Mouse (Mus musculus): Measurements from ENCODE around the gene Flywch2.

Gene Flywch2

DNA sequence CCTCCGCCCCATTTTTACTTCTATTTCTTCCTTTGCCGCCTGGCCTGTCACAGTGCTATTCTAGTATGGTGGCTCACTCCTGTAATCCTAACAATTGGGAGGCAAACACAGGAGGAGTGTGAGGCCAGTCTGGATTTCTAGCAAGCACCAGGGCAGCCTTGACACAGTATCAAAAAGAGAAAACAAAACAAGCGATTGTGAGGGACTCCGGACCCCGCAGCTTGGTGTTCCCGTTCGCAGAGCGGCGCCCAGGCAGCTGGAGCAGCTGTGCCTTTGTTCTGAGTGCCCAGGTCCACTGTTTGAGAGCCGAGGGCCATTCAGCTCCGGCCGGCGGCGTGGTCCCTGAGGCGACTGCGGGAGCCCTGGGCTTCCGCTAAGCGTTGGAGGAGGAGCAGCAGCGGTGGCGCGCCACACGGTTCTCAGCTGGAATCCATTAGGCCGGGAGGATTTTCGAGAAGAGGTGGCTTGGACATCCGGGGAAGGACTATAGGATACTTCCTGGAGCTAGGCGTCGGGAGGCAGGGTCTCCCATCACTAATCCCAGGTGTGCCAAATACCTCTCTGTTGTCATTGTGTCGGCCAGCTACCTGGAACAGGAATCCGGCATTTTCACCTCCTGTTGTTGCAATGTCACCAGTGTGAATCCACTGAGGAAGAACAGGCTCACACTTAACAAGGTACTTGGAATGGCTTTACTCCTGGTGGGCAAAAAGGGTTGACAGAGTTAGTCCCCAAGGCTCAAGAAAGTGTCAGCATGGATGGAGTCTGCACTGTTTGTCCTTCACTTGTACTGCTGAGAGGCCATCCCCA lies 4.6 kb upstream of the Flywch2 start, which contains the start of gene Srrm2:
Srrm2 (plus strand) TSS at position 264 of the 810 bp plus-strand sequence.
- CTCF ChIA-PET = no interaction called here

DNA sequence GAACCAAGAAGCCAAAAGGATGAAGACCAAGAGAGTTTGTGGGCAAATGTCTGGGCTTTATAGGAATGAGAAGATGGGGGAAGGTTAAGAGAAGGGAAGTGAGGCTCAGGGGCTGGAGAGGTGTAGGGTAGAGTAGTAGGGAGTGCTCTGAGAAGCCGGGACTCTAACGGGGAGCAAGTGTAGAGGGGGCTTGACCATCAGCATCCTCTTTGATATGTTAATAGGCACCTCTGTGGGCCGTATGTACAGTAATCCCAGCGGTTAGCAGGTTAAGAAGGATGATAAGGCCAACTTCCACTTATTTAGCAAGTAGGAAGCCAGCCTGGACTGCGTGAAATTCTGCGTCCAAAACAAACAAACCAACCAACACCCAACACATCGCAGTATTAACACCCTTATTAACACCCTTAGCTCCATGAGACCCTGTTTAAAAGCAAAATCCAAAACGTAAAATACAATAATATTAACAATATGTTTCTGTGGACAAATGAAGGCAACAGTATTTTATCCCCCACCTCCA lies 3.9 kb upstream of the Flywch2 start:
- CTCF ChIA-PET = no interaction called here

DNA sequence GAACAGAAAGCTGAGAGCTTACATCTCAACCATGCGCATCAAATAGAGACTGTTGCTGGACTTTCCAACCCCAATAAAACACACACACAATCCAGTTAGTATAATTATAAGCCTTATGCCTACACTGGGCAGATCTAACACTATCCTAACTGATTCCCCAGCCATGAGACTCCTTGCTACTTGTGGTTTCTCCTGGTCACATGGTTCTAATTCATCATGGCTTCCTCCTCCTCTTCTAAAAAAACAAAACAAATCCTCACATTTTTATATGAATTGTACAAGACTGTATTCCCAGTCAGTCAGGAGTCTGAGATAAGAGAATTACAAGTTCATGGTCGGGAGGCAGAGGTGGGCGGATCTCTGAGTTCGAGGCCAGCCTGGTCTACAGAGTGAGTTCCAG lies 3.1 kb upstream of the Flywch2 start:
- CTCF ChIA-PET = no interaction called here

DNA sequence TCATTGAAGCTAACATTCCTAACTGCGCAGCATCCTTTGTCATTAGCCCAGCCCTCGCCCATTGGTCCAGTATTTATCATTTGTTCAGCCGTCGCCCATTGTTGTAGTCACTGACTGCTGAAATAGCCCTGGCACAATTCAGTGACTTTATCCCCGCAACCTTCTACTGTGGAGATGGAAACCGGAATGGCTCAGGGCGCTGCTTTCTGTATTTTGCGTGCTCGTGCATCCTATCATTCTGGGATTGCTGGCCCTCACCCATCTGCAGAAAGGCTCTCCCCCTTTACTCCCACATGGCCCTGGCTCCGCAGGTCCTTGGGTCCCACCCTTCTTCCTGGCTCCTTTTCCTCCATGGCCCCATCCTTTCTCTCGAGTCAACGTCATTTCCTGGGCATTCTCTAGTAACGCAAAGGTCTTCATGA lies 640 bp upstream of the Flywch2 start:
- CTCF ChIA-PET = no interaction called here

DNA sequence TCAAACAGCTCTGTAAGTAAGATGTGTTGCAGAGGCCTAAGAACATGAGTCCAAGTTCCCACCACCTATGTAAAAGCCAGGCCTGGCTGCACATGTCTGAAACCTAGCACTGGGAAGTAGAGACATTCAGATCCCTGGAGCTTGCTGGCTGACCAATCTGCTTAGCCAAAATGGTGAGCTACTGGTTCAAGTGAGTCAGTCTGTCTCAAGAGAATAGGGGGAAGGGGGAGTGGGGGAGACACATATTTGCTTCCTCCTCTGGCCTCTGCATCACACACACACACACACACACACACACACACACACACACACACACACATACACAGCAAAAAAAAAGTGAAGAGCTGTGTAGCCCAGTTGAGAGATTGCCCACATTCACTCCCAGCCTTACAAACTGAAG lies 2.5 kb downstream of the Flywch2 start:
- CTCF ChIA-PET = no interaction called here

DNA sequence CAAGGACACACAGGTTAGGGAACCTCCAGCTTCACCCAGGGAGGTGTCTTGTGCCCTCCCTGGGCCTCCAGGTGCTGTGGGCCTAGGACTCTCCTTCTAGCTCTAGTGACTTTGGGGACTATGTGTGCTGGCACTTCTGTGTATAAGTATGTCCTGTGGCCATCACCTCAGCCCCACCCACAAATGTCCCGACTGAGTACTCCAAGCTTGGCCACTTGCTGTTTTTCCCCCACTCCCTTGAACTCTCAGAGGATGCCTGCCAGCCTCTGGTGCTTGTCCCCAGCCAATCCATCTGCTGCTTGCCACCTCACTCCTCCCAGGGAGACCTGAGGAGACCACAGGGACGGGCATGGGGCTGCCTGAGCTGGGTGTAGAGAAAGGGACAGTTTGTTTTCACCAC lies 7.4 kb downstream of the Flywch2 start:
- CTCF ChIA-PET = no interaction called here

DNA sequence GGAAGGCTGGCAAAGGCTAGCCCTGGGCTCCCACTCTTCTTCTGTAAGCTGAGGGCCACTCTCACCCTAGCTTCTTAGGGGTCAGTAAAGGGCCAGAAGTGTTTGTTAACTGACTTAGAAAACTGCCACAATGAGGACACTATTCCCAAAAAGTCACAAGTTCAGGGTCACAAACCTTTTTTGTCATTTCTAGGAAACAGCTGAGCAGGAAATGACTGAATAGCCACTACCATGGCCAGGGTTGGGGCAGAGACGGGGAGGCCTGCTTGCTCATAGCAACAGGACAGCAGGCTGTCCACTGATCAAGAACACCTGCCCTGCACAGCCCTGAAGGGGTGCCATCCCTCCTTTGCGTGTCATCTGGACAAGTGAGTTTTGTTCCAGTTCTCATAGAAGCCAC lies 8.7 kb downstream of the Flywch2 start:
- CTCF ChIA-PET = no interaction called here

DNA sequence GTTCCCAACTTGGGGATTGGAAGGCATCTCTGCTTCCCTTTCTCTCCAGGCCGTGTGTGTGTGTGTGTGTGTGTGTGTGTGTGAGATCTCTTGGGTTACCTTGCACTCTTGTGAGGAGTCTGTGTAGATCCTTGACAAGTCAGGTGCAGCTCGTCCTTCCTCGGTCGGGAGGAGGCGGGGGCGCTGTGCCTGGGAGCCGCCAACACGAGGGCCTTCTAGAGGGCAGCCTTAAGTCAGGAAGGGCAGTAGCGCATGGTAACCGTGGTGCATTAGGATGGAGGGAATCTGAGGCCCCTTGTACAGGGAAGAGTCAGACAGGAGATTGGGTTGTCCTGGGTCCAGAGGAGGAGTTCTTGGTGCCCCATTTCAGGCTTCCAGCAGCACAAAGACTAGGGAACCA lies 9.7 kb downstream of the Flywch2 start:
- CTCF ChIA-PET = no interaction called here

DNA sequence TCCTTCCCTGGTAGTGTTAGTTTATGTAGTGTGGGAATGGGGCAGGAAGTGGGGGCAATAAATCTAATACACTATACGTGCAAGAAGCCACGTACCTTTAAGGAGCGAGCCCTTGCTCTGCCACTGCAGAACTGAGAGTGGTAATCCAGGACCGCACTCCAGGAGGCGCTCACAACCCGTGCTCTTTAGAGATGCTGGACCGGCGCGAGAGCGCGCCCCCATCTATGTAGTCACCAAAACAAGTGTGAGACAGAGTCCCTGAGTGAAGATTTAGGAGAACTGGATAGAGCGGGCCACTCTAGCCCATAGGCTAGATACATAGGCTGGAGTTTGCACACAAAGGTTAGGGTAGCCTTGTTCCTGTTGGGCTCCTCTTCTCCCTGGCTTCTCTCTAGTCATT lies 11.8 kb downstream of the Flywch2 start:
- CTCF ChIA-PET = interaction anchor here (1.0 to 1.4 kb wide), 3 partner anchors 56 to 68 kb away, joined by 3 to 5 read pairs (median 4); no protein-coding TSS in a partner anchor

DNA sequence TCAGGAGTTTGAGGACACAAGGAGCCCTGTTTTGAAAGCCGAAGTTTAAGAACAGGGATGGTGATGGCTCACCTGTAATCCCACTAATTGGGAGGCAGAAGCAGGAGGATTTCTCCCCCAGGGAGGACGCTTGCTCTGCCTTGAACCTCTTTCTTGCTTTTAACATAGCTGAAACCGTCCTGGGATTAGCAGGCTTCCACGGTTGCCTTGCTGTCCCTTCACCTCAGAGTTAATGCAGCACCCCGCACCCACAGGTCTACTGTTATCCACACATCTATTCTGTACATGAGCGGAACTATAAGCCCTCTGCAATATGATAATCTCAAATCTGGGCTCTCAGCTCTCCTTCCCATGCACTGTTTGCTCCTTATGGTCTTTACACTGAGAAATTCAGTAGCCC lies 12.2 kb downstream of the Flywch2 start:
- CTCF ChIA-PET = interaction anchor here (0.9 to 1.4 kb wide), 4 partner anchors 57 to 76 kb away, joined by 3 to 5 read pairs (median 4); no protein-coding TSS in a partner anchor

DNA sequence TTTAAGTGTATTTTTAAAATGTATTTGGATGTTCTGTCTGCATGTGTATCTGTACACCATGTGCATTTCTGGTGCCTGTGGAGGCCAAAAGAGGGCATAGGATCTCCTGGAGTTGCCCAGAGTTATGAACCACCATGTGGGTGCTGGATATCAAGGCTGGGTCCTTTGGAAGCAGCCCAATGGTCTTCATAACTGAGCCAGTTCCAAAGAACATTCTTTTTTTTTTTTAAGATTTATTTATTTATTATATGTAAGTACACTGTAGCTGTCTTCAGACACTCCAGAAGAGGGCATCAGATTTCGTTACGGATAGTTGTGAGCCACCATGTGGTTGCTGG lies 13.7 kb downstream of the Flywch2 start:
- CTCF ChIA-PET = interaction anchor here (0.8 kb wide), 1 partner anchor 24 kb away, joined by 3 read pairs; no protein-coding TSS in a partner anchor

DNA sequence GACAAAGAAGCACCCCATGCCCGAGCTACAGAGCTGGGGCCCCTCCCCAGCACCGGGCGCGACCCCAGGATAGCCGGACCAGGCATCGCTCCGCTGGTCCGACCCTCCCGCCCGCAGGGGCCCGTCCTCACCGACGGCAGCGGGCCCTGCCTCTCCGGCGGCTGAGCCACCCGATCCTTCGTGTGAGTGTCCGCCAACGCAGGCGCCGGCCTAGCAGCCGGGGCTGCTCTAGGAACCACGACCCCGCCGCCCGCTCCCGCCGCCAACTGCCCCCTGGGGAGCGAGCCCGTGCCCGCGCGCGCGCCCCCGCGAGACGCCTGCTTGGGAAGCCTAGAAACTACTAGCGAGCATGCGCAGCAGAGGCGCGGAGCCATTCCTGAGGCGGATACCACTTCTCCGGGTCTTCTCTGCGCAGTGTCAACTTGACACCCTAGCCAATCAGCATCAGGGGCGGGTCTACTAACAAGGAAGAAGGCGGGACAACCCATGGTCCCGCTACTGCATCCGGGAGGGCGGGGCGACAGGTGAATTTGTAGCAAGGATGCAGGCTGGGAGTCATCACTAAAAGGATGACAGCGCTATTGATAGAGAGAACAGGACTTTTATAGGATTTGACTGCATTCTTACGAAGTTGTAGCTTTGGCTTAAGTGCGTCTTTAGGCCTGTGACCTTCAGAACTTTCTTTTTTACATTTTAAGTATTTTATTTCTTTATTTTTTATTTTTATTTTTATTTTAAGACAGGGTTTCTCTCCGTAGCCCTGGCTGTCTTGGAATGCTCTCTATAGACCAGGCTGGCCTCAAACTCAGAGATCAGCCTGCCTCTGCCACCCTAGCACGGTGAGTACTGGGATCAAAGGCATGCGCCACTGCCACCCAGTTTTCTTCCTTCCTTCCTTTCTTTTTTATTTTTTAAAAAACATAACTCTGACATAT lies 14.3 kb downstream of the Flywch2 start, which contains the start of gene Flywch1:
Flywch1 (minus strand) TSS at position 319 of the 935 bp plus-strand sequence.
- CTCF ChIA-PET = interaction anchor here (1.2 kb wide), 1 partner anchor 32 kb away, joined by 3 read pairs; no protein-coding TSS in a partner anchor

DNA sequence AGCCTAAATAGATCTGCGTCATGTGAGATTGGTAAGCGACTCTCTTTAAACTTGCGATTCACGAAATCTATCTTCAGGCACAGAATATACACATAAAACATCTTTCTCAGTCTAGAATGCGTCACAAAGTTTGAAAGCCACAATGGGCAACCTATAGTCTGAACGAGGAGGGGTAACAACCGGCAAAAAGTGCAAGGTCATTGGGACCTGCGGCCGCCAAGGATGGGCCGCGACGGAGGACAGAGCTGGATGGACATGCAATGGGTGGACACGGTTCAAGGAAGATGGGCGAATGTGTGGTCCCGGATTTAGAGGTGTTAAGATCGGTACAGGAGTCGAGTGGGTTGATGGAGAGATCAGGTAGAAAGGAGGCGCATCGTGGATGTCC lies 15.0 kb downstream of the Flywch2 start:
- CTCF ChIA-PET = interaction anchor here (1.2 kb wide), 1 partner anchor 31 kb away, joined by 3 read pairs; no protein-coding TSS in a partner anchor

DNA sequence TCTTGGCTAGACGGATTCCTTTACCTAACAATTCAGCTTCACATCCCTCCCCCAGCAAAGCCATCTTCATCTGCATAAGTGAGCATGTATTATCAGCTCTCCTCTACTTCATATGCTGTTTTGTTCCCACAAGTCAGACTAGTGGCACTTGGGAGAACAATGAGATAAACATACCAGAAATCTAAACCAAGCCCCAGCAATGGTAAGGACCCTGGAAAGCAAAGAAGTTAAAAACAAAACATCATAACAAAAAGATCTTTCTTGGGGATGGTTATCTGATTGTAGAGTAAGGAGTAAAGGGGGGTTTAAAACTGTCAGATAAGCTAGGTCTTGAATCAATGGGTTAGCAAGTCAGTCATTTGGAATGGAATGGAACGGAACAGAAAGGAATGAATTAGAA lies 15.4 kb downstream of the Flywch2 start:
- CTCF ChIA-PET = interaction anchor here (0.7 to 1.2 kb wide), 2 partner anchors 28 to 31 kb away, joined by 3 read pairs; no protein-coding TSS in a partner anchor

DNA sequence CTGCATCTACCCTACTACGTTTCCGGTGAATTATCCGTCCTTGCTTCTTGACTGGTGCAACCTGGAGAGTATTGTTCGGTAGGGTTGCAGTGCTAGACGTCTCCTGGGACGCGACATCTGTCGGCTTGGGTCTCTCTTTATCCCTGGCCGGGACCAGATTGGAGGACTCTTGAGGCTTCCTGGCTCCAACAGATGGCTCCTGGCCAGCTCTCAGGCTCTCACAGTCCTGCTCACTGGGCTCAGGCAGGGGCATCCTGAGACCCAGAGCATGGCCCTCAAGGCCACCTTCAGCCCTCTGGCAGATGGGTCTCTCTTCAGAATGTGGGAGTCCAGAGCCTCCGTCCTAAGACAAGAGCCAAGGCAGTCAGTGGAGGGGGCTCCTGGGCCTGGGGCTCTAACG lies 22.9 kb downstream of the Flywch2 start:
- CTCF ChIA-PET = no interaction called here

DNA sequence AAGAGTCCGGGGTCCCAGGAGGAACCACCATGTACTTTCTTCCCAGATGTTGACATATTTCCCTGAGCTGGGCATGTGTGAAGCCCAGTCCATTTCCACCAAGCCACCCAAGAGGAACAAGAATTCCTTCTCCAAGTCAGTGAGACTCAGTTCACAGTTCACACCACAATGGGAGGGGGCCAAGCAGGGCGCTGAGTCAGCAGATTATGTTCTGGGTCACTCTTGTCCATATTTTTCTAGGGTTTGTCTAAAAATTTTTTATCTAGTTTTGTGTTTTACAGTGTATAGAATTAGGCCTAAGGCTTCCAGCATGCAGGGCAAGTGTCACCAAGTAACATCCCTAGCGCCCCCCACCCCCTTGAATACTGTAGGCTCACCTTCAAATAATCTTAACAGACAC lies 24.7 kb downstream of the Flywch2 start:
- CTCF ChIA-PET = no interaction called here

DNA sequence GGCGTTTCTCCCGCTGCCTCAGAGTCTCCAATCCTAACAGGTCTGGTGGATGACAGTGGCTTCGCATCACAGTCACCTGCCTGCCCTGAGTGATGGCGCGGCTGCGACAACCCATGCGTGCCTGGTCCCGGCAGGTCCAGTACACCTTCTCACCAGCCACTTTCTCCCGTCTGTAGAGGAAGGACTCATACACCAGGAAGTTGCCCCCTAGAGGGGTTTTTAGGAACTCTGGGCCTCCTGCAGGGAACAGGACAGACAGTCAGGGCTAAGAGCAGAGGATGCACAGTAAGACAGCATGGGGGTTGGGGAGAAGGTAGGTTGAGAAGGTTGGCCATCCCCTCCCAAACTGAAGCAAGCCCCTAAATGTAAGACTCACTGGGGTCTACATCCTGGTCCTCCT lies 25.6 kb downstream of the Flywch2 start:
- CTCF ChIA-PET = no interaction called here

DNA sequence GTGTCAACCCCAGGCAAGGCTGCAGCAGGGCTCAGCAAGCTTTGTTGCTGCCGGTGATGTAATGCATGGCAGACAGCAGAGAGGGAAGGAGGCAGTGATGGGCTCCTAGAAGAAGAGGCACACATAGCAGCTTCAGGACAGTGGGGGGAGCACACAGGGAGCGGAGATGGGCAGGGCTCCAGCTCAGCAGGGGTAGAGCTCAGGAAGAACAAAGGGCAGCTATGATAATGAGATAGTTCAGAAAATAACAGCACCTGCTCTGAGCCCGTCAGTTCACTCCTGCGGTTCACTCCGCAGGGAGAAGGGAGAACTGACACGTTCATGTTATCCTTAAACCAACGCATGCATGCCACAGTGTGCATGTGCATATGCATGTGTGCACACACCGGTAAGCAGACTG lies 27.1 kb downstream of the Flywch2 start:
- CTCF ChIA-PET = interaction anchor here (0.7 kb wide), 1 partner anchor 85 kb away, joined by 5 read pairs; the partner anchor contains the start of genes Prss32 and Prss41

DNA sequence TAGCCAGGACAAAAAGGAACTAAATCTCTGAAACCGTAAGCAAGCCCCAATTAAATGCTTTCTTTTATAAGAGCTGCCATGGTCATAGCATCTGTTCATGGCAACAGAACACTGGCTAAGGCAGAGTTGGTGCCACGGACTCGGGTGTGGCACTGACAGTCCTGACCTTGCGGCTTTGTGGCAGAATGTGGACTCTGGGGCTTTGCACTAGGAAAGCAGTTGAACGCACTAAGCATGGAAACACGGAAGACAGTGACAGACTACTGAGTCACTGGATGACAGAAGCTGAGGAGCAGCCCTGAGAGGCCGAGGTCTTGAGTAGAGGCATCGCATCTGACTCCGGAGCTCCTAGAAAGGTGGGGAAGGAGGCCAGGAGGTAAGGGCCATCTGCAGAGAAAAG lies 28.3 kb downstream of the Flywch2 start:
- CTCF ChIA-PET = no interaction called here

DNA sequence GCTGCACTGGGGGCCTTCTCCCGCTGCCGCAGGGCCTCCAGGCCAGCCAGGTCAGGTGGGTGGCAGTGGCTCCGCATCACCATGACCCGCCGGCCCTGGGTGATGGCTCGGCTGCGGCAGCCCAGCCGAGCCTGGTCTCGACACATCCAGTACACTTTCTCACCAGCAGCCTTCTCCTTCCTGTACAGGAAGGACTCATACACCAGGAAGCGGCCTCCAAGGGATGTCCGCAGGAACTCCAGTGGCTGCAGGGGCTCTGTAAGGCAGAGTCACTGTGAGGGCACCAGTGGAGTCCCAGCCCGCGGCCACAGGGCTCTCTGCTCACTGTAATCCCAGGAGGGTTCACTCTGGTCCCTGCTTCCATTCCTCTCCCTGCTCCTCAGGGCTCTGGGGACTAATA lies 30.2 kb downstream of the Flywch2 start:
- CTCF ChIA-PET = interaction anchor here (1.2 kb wide), 1 partner anchor 16 kb away, joined by 3 read pairs; no protein-coding TSS in a partner anchor

DNA sequence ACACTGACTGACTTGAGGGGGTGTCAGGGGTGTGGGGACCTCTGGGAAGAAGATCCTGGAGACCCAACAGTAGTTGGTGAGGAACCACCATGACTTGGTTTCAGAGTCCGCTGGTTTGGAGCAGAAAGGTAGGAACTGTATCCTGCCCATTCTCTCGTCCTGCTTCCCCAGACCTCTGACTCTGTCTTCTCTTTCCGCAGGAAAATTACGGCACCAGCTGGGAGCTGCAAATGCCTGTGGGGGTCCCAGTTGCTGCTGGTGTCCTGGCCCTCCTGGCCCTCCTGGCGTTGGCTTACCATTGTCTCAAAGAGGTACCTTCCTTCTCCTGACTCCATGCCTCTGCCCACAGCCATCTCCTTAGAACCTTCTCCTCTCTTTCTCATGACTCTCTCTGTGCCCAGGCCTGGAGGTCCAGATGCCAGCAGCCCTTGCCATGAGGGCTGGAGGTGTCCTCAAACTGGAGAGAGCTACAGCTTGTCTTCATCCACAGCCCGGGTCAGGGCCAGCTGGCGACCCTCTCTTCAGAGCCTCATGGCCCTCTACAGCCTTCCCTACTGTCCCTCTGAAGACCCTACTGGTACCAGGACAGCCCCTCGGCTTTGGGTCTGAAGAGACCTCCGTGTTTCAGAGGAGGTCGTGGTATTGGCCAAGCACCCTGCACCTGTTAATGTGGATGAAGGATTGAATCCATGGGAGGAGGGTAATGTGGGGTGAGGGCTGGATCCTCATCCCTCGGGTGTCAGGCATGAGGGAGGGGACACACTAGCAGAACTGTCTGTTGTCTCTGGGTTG lies 36.3 kb downstream of the Flywch2 start:
- CTCF ChIA-PET = interaction anchor here (0.6 to 1.1 kb wide), 3 partner anchors 105 to 124 kb away, joined by 3 to 4 read pairs (median 3); no protein-coding TSS in a partner anchor
